Mouse (Mus musculus): ENCODE data around the gene Rb1. TPM values are rescaled to one million over a fixed set of nuclear protein-coding genes. Genes with fewer than 3 reads are reported as not detected.

Rb1 gene
- polyA plus RNA-seq, 1 experiment from 2014 or later = 34.2 TPM

DNA sequence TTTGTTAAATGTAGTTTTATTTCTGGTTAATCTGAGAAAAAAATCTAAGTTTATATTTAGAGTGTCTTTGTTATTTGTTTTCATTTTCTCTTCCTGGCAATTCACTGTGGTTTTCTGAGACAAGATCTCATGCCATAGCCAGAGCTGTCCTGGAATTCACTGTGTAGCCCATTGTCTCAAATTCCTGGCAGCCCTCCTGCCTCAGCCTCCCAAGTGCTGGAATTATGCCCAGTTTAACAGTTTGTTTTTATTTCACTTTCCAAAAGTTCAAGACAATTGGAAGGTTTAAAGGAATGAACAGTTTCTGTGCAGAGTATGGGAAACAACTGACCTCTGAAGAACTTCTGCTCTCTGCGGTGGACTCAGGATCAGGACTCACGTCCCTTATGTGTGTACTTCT, 4.2 kb upstream of the Rb1 start:
- H3K27ac ChIP-seq = no peak overlapping the region
- no peak overlapping the region for H3K4me2 ChIP-seq (replicated peaks)
- no peak overlapping the region for H3K4me3 ChIP-seq
- H3K9me3 ChIP-seq (replicated peaks) = no peaks in the 10 kb centered on the region
- peaks cover 7% of the 10 kb centered on the region; the same call in 1 of the 2 replicates for H3K4me1 ChIP-seq
- no peak for ATAC-seq (ENCODE audit: low FRiP score)
- no peaks in the 10 kb centered on the region for H3K36me3 ChIP-seq
- 91% methylated on average over 2 of the region's 2 CpGs for WGBS
- H3K9ac ChIP-seq = no peak overlapping the region
- H3K27me3 ChIP-seq = no peaks in the 10 kb centered on the region

DNA sequence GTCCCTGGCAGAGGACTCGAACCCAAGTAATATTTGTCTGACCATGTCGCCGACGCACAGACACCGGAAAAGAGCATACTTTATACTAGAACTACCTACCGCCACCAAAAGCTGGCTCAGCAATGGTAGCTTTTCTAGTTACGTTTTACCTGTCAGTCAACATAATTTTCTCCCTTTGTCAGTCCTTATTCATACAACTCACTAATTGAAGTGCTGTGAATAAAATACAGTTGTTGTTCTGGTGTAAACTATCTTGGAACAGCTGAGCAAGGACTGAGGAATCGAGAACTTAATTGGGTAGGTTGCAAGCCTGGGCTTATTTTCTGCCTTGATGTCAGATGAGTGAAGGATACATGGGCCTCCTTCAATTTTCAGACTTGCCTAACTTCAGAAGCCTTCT, 889 bp upstream of the Rb1 start:
- whole genome bisulfite sequencing = 9% methylated on average over 8 of the region's 8 CpGs
- no peaks in the 10 kb centered on the region for H3K36me3 ChIP-seq
- peak overlapping the region; percentile 90 for H3K27ac ChIP-seq
- peak; percentile 4; the same call in 1 of the 2 replicates for ATAC-seq (ENCODE audit: low FRiP score)
- H3K4me3 ChIP-seq = peak overlapping the region; percentile 97
- peak overlapping the region; percentile 78 for H3K4me2 ChIP-seq (replicated peaks)
- H3K9me3 ChIP-seq (replicated peaks) = no peaks in the 10 kb centered on the region
- no peaks in the 10 kb centered on the region for H3K27me3 ChIP-seq
- H3K9ac ChIP-seq = peak overlapping the region; percentile 80
- peaks cover 16% of the 10 kb centered on the region for H3K4me1 ChIP-seq

DNA sequence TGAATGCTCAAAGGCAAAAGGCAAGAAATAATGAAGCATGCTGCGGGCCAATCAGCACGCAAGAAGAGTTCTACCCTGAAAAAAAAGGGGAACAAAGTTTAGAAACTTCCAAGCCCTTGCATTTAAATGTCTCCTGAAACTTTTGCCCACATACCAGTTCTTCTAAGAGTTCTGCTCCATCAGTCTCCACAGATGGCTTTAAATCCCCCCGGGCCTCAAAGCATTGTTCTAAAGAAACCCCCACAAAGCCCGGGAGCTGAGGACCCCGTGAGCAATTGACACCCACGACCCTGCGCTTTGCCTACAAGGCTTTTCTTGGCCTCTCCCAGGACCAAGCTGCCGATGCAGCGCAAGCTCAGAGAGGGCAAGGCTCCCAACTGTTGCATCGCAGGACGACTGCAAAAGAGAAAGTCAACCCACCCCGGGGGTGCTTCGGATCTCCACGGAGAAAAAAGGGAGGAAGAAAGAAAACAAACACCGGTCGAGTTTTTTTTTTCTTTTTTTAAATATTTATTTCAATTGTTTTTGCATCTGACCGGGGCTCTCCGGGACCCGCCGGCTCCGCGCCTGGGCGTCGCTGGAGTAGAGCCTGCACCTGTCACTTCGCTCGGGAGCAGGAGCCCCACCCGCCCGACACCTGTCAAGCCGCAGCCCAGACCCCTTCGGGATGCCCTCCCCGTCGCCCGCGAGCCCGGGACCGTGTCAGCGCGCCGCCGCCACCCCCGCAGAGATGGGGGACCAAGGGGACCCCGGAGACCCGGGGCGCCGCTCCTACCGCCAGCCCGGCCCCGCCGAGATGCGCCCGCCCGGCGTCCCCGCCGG, 777 bp downstream of the Rb1 start:
- under 1% methylated on average over 55 of the region's 55 CpGs for WGBS
- peaks cover 2% of the 10 kb centered on the region; the same call in 1 of the 2 replicates for H3K36me3 ChIP-seq
- H3K27me3 ChIP-seq = no peaks in the 10 kb centered on the region
- H3K9ac ChIP-seq = peak overlapping the region; percentile 80
- peak overlapping the region; percentile 97 for H3K4me3 ChIP-seq
- peak overlapping the region; percentile 90 for H3K27ac ChIP-seq
- H3K4me2 ChIP-seq (replicated peaks) = peak overlapping the region; percentile 78
- peaks cover 16% of the 10 kb centered on the region for H3K4me1 ChIP-seq
- ATAC-seq (ENCODE audit: low FRiP score) = peak; percentile 49
- no peaks in the 10 kb centered on the region for H3K9me3 ChIP-seq (replicated peaks)

DNA sequence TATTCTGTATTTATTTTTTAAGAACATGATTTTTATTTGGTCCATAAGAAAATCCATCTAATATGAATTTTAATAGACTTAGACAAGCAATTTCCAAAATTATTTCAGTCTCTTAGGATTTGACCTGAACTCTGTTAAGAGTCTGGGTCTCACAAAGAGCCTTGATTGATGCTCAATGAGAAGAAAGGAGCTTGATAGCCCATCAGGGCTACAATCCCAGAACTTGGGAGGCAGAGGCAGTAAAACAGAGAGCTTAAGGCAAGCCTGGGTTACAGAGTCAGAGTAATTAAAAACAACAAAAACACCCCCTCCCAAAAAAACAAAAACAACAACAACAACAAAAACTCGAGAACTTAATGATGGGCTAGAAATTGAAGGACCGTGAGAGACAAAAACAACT, 1.7 kb downstream of the Rb1 start:
- H3K27ac ChIP-seq = no peak overlapping the region
- no peaks in the 10 kb centered on the region for H3K27me3 ChIP-seq
- H3K4me3 ChIP-seq = no peak overlapping the region
- H3K4me1 ChIP-seq = peaks cover 16% of the 10 kb centered on the region
- 49% methylated on average over 2 of the region's 2 CpGs for WGBS
- peak overlapping the region; percentile 78 for H3K4me2 ChIP-seq (replicated peaks)
- H3K9me3 ChIP-seq (replicated peaks) = no peaks in the 10 kb centered on the region
- H3K9ac ChIP-seq = no peak overlapping the region
- H3K36me3 ChIP-seq = peaks cover 2% of the 10 kb centered on the region; the same call in 1 of the 2 replicates
- no peak for ATAC-seq (ENCODE audit: low FRiP score)

DNA sequence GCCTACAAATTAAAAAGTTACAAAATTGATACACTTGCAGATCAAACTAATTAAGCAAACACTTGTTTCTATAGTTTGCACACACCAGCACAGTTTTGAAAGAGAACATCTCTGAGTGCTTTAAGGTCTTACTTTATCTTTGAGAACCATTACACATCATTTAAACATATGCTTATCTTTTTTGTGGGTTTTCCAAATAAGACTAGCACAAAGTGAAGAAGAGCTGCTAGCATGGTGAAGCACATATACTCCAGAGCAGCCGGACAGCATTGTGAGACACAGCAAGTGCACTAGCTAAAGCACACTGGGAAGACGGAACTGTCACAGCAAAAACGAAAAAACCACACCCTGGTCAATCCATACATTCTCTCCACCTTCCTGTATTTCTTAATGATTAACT, 3.5 kb downstream of the Rb1 start:
- Histone ChIP-seq H3K27ac (no peak overlapping the region), H3K4me2 (replicated peaks) (no peak overlapping the region), H3K27me3 (no peaks in the 10 kb centered on the region), H3K4me3 (no peak overlapping the region), H3K9ac (no peak overlapping the region), H3K36me3 (peaks cover 2% of the 10 kb centered on the region; the same call in 1 of the 2 replicates), H3K9me3 (replicated peaks) (no peaks in the 10 kb centered on the region), H3K4me1 (peaks cover 16% of the 10 kb centered on the region)
- no peak for ATAC-seq (ENCODE audit: low FRiP score)
- WGBS = 87% methylated on average over 3 of the region's 3 CpGs

DNA sequence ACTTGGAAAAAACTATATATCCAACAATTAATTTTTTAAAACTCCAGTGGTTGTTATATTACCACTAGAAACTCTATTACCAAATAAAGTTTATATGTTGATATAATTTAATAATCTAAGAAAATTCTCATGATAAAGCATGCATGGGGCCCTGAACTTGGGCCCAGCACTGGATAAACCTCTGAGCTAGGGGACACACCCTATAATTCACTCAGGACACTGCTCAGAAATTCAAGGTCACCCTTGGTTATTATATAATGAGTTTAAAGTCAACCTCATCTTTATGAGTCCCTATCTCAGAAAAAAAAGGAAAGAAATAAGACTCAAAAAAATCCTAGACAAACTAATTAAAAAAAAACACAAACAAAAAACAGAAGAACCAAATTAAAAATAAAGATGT, 8.7 kb downstream of the Rb1 start:
- ATAC-seq (ENCODE audit: low FRiP score) = no peak
- no peak overlapping the region for H3K4me2 ChIP-seq (replicated peaks)
- no peaks in the 10 kb centered on the region for H3K27me3 ChIP-seq
- H3K36me3 ChIP-seq = peaks cover 2% of the 10 kb centered on the region; the same call in 1 of the 2 replicates
- no peak overlapping the region for H3K9ac ChIP-seq
- no peaks in the 10 kb centered on the region for H3K9me3 ChIP-seq (replicated peaks)
- H3K4me3 ChIP-seq = no peak overlapping the region
- H3K4me1 ChIP-seq = no peaks in the 10 kb centered on the region
- no peak overlapping the region for H3K27ac ChIP-seq

DNA sequence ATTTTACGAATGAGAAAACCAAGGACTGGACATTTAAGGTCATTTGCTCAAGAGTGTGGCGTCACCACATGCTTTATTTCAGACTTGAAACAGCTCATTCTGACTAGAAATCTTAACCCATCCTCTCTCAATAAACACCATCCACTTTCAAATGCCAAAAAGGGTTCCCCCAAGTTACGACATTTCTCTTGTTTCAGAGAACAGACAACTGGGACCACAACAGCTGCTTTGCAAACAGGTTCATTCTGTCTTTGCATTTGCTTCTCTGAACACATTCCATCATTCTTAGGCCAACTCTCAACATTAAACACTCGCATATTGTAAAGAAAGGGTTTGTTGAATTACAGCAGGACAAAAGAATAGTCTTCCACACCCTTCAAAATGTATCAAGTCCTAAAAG, 11.8 kb downstream of the Rb1 start:
- H3K4me1 ChIP-seq = no peaks in the 10 kb centered on the region
- no peaks in the 10 kb centered on the region for H3K36me3 ChIP-seq
- no peak overlapping the region for H3K9ac ChIP-seq
- no peak overlapping the region for H3K4me2 ChIP-seq (replicated peaks)
- H3K9me3 ChIP-seq (replicated peaks) = no peaks in the 10 kb centered on the region
- ATAC-seq (ENCODE audit: low FRiP score) = no peak
- H3K27me3 ChIP-seq = no peaks in the 10 kb centered on the region
- H3K27ac ChIP-seq = no peak overlapping the region
- WGBS = 82% methylated on average over 4 of the region's 4 CpGs
- H3K4me3 ChIP-seq = no peak overlapping the region

DNA sequence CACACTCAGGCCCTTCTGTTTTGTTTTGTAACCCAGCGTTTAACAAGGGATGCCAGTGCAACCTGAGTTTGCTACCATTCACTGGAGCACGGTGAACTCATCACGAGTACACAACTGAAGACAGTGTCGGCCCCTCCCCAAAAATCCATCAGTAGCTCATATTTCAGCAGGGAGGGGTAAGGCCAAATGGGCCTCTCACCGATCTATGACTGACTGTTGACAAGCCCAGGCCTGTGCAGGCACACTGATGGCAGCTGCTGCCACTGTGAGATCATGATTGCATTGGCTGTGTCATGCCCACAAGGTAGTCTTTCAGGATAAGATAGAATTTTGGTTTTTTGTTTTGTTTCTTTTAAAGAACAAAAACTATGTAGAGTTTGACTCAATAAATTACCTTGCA, 12.2 kb downstream of the Rb1 start:
- 60% methylated on average over 5 of the region's 5 CpGs for WGBS
- Histone ChIP-seq H3K9ac (no peak overlapping the region), H3K36me3 (no peaks in the 10 kb centered on the region), H3K27ac (no peak overlapping the region), H3K4me1 (no peaks in the 10 kb centered on the region), H3K4me2 (replicated peaks) (no peak overlapping the region), H3K4me3 (no peak overlapping the region), H3K27me3 (no peaks in the 10 kb centered on the region), H3K9me3 (replicated peaks) (no peaks in the 10 kb centered on the region)
- ATAC-seq (ENCODE audit: low FRiP score) = no peak

DNA sequence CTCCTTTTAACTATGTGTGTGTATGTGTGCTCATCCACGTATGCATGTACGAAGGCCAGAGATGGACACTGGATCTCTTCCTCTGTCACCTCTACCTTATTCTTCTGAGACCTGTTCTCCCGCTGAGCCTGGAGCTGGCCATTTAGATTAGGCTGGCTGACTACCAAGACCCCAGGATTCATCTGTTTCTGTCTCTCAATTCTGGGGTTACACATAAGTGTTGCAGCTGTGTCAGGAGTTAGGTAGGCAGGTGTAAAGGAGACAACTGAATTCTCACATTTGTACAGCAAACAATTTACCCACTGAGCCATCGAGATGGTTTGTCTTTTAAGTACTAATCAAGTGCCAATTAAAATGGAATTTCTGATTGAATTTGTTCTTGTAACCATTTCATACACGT, 12.7 kb downstream of the Rb1 start:
- no peak overlapping the region for H3K4me3 ChIP-seq
- no peak overlapping the region for H3K9ac ChIP-seq
- no peaks in the 10 kb centered on the region for H3K4me1 ChIP-seq
- no peaks in the 10 kb centered on the region for H3K9me3 ChIP-seq (replicated peaks)
- no peaks in the 10 kb centered on the region for H3K36me3 ChIP-seq
- no peak overlapping the region for H3K27ac ChIP-seq
- no peak overlapping the region for H3K4me2 ChIP-seq (replicated peaks)
- no peak for ATAC-seq (ENCODE audit: low FRiP score)
- 90% methylated on average over 5 of the region's 5 CpGs for WGBS
- H3K27me3 ChIP-seq = no peaks in the 10 kb centered on the region

DNA sequence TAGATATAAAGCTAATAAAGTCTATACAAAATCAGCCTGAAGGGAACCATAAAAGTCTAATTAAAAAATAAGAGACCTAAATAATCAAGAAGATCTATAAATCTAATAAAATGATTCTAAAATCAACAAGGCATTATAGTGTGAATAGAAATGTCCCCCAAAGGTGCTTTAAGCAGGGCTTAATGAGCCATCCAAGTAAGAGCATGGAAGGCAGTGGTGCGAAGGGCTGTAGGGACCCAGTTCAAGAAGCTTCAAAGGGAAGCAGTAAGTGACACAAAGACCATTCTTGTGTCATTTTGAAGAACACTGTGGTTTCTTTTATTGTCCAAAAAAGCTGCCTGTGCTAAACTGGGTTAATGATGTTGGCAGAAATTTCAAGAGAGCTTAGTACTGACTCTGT, 18.1 kb downstream of the Rb1 start:
- no peak overlapping the region for H3K4me2 ChIP-seq (replicated peaks)
- H3K9ac ChIP-seq = no peak overlapping the region
- no peaks in the 10 kb centered on the region for H3K9me3 ChIP-seq (replicated peaks)
- no peak overlapping the region for H3K27ac ChIP-seq
- H3K4me3 ChIP-seq = no peak overlapping the region
- H3K27me3 ChIP-seq = no peaks in the 10 kb centered on the region
- no peak for ATAC-seq (ENCODE audit: low FRiP score)
- no peaks in the 10 kb centered on the region for H3K4me1 ChIP-seq
- H3K36me3 ChIP-seq = no peaks in the 10 kb centered on the region
- WGBS = 91% methylated on average over 1 of the region's 1 CpGs

DNA sequence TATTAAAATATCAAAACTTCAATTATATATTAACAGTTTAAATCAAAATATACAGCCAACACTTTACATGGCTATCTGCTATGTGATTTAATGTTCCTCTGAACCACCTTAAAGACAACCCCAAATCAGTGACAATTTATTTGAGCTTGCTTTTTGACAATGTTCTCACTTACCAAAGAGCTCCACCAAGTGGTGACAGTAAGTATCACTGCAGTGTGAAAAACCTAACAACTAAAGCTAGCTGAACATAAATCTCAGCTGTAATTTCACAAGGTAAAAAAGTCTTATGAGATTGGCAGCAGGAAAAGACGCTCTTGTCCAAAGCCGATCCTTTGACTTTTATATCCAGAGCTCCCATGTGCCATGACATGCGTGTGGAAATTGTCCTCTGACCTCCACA, 22.4 kb downstream of the Rb1 start:
- Histone ChIP-seq H3K36me3 (no peaks in the 10 kb centered on the region), H3K27ac (no peak overlapping the region), H3K4me2 (replicated peaks) (no peak overlapping the region), H3K4me1 (no peaks in the 10 kb centered on the region), H3K4me3 (no peak overlapping the region), H3K9me3 (replicated peaks) (no peaks in the 10 kb centered on the region), H3K27me3 (no peaks in the 10 kb centered on the region), H3K9ac (no peak overlapping the region)
- WGBS = 43% methylated on average over 3 of the region's 3 CpGs
- ATAC-seq (ENCODE audit: low FRiP score) = no peak

DNA sequence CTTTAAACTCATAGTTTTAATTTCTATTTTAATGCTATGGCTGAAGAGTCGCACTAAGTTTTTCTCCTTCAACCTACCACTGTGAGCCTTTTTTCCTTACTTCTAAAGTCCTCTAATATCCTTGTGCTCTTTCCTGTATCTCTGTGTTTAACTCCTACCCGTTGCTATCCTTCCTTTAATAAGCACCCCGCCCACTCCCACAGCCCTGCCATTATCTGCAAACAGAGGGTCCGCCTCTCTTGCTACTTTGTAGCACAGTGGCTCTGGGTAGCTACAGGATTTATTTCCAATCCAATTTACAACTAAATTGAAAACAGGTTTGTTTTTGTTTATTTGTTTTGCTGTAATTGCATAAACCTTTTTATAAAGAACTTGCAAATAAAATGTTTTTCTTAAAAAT, 23.8 kb downstream of the Rb1 start:
- H3K9ac ChIP-seq = no peak overlapping the region
- no peak overlapping the region for H3K4me3 ChIP-seq
- H3K4me2 ChIP-seq (replicated peaks) = no peak overlapping the region
- WGBS = 67% methylated on average over 4 of the region's 4 CpGs
- no peaks in the 10 kb centered on the region for H3K9me3 ChIP-seq (replicated peaks)
- H3K4me1 ChIP-seq = no peaks in the 10 kb centered on the region
- no peaks in the 10 kb centered on the region for H3K36me3 ChIP-seq
- no peak overlapping the region for H3K27ac ChIP-seq
- ATAC-seq (ENCODE audit: low FRiP score) = no peak
- H3K27me3 ChIP-seq = no peaks in the 10 kb centered on the region

DNA sequence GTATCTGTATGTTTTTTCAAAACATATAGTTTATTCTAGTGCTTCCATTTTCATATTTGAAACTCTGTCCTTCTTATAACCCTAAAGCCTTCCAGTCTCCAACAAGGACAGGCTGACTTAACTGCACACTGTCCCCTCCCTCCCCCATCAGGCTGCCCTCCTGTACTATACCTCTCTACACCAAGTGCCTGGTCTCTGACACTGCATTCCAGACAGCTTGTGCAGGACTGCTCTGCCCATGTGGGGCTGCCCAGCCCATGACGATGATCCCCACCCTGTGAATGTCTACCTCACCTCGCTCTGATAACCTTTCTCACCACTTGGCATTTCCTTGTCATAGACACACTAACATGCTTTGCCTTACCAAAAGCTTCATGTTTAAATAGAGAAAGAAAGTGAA, 30.1 kb downstream of the Rb1 start:
- Histone ChIP-seq H3K27me3 (no peaks in the 10 kb centered on the region), H3K9me3 (replicated peaks) (no peaks in the 10 kb centered on the region), H3K4me1 (no peaks in the 10 kb centered on the region), H3K9ac (no peak overlapping the region), H3K4me3 (no peak overlapping the region), H3K27ac (no peak overlapping the region), H3K4me2 (replicated peaks) (no peak overlapping the region), H3K36me3 (no peaks in the 10 kb centered on the region)
- ATAC-seq (ENCODE audit: low FRiP score) = no peak
- 96% methylated on average over 2 of the region's 2 CpGs for WGBS

Data from hindbrain, embryonic 12.5 days (tissue).